Mouse (Mus musculus): ENCODE measurements around the gene Eif2b4.

Gene Eif2b4

DNA sequence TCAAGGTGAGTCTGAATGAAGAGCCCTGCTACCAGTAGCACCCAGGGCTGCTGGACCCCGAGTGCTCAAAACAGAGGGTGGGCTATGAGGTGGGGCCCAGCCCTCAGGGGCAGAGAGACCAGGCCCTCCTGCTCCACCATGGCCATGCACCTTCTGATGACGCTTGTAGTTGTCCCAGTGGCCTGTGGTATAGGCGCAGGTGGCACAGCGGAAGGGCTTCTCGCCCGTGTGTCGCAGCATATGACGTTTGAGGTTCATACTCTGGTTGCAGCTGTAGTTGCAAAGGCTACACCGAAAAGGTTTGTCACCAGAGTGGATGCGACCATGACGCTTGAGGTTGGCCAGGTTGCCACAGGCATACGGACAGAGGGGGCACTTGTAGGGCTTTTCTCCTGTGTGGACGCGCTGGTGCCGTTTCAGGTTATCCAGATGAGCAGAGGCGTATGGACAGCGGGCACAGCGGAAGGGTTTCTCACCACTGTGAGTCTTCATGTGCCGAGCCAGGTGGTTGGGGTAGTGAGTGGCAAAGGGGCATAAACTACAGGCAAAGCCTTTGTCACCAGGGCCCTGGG is 6.2 kb upstream of the Eif2b4 start:
- DNase-seq: peak in 1 of 2 experiments; percentile 21

DNA sequence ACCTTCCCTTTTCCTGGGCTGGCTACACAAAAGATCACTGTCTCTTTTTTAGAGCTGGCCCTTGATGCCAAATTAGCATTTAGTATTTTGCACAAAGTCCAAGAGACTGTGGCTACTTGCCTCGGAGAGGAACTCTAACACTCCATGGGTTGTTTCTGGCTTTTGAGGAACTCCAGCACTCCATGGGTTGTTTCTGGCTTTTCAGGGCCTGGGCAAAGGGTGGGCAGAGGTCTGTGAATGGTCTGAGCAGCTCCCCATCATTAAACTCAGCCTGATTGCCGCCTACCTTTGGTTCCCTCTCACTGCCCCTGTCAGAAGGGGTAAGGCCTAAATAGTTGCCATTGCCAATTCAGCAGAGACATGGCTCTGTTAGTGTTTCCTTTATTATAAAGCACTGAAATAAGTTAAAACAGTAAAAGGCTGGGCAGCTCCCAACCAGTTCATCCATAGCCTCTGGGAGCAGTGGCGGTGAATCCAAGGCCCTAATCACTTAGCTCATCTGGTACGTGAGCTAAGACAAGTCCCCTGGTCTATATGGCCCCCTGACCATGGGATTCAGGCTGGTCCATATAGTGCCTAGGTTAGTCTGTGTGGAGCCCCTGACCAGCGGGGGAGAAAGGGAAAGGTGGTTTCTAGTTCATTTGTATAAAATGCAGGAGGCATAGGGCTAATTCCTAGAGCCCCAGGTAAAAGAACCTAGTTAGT is 5.5 kb upstream of the Eif2b4 start:
- no peak for DNase-seq

DNA sequence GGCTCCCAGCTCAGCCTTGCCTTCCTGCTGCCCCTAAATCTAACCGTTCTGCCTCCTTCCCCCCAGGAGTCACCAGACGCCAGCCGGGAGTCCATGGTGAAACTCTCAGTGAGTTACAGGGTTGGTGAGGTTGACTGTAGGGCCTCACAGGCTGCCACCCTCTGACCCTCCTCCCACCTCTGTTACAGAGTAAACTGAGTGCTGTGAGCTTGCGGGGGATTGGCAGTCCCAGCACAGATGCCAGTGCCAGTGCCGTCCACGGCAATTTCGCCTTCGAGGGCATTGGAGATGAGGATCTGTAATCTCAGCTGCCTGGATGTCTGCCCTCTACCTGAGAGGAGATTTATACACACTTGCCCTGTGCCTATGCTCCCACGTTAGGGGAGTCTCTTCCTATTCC is 4.9 kb upstream of the Eif2b4 start:
- no peak for DNase-seq

DNA sequence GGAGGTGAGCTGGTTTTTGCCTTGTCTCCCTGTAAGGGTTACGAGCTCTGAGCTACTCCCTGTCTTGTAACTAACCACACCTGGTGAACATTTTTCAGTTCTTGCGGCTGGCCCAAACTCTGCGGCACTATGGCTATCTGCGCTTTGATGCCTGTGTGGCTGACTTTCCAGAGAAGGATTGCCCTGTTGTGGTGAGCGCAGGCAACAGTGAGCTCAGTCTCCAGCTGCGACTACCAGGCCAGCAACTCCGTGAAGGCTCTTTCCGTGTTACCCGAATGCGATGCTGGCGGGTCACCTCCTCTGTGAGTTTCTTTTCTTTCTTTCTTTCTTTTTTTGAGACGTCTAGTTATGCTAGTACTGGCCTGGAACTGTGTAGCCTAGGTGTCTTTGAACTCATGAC is 3.8 kb upstream of the Eif2b4 start:
- no peak for DNase-seq

DNA sequence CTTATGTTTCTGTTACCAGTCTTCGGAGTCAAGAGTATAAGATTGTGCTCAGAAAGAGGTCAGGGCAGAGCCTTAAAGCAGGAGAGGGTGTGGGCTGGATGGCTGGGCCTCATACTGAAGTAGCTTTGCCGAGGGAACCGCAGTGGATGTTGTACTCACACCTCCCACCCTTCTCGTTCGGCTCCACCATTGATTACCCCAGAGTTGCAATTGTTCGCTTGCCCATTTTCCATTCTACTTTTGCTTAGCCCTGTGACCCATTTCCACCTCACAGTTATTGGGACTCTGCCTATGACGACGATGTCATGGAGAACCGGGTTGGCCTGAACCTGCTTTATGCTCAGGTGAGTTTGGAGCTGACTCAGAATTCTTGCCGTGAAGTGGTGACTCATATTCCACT is 3.0 kb upstream of the Eif2b4 start:
- no peak for DNase-seq

DNA sequence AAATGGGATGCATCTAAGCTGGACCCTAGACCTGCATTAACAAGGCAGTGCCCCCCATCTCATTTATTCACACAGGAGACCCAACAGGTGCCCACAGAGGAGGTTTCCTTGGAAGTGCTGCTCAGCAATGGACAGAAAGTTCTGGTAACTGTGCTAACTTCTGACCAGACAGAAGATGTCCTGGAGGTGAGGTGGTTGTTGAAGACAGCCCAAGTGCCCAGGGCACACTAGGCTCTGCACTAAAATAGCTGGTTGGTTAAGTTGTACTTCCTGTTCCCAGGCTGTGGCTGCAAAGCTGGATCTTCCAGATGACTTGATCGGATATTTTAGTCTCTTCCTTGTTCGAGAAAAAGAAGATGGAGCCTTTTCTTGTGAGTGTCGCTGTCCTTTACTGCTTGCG is 2.4 kb upstream of the Eif2b4 start:
- no peak for DNase-seq

DNA sequence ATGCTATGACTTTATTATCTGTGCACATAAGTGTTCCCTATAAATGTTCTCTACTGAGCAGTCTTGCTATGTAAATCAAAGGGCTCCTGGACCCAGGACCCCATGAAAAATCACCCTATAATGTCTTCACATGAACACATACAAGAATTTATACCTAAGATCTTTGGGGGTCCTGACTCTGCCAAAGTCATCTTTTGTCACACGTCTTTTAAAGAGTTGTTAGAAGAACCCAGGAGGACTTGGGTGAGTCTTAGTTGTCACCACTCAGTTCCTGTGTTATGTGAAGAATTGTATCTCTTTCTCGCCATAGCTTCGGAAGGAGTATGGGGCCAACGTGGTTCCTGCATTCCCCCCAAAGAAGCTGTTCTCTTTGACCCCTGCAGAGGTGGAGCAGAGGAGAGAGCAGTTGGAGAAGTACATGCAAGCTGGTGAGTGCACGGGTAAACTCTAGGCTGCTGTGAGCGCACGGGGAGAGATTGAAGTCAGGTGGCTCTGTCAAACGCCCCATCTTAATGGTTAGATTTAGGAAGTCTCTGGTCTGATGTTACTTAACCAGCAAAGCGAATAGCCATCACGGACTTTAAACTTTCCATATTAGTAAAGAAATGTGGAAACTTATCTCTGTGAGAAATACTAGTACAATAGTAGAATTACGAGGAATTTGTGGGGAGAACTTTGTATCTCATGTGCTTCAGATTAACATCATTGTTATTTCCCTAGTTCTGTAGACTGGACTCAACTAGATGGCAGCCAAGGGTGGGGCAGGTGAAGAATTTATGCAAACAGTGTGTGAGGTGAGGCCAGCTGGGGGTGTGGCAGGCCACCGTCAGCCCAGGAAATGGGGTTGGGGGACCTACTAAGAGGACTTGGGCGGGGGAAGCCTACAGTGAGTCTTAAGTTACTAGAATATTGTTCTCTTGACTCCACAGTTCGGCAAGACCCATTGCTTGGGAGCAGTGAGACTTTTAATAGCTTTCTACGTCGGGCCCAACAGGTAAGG is 1.6 kb upstream of the Eif2b4 start:
- DNase-seq: no peak

DNA sequence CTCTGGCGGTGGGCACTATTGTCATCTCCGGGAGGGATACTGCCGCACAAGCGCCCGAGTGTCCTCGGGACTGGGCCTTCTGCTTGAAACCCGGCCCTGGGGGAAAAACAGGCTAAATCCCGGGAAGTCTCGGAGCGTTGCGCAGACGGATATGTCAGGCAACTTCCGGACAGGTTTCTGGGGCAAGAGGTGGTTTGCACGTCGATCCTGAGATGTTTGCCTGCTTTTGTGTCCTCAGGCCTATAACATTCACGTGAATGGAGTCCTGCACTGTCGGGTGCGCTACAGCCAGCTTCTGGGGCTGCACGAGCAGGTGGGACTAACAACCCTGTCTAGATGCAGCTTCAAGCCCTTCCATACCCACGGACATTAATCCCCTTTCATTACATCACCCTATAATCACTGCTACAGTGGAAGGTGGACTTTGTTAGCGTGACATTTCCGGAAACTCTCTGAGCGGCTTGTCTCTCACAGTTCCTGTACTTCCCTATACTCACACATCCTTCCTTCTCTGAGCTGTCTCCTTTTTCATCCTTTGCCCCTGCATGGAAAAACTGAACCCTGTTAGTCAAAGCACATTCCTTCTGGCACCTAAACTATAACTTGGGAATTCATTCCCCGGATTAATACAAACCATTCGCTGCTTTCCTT is 526 bp upstream of the Eif2b4 start:
- no peak for DNase-seq

DNA sequence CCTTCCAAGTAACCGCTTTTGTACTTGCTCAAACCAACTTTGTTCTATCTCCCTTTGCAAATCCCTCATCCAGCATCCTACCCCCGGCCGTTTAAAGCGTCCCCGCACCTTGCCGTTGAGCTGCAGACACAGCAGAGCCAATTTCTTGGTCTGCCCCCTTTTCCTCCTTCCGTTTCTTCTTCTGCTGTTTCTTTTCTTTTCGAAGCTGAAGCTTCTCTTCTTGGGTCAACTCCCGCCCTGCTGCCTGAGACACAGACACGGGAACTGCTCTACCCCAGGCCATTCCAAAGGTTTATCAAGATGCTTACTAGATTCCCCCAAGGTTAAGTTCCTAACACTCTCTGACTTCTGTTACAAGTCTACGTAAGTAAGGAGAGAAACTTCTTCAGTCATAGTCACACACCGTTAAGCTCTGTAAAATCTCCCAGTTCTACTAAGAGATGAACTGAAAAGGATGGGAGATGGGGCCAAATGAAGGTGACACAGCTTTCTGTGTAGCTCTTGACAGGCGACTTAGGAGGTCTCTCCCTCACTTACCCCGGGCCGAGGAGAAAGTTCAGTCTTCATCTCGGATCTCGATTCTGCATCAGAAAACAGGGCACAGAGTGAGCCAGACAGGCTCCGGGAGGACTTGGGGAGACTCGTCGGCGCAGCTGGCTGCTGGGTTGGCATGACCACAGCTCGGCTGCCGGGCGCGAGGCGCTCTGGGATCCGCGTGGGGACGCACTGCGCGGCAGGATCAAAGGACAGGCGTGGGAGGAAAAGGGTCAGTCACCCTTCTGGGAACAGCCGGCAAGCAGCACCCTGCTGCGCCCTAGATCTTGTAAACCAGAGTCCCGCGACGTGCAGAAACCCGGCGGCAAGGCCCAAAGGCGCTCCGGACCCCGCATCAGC is 938 bp downstream of the Eif2b4 start:
- no peak for DNase-seq

DNA sequence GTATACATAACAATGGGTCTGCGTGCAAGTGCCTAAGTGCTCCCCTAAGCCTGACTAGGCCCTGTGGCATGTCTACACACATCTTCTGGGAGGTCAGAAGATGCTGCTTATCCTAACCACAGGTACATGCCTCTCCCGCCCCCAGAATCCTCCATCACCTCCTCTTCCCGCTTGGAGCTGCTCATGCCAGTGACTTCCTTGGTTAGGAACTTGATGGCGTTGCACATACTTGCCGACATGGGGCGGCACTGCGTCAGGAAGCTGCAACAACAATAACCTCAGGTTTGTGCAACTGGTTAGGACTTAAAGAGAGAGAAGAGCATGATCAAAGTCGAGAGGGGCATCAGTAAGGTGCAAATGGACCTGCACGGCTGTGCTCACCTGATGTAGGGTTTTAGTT is 3.0 kb downstream of the Eif2b4 start:
- DNase-seq: no peak

DNA sequence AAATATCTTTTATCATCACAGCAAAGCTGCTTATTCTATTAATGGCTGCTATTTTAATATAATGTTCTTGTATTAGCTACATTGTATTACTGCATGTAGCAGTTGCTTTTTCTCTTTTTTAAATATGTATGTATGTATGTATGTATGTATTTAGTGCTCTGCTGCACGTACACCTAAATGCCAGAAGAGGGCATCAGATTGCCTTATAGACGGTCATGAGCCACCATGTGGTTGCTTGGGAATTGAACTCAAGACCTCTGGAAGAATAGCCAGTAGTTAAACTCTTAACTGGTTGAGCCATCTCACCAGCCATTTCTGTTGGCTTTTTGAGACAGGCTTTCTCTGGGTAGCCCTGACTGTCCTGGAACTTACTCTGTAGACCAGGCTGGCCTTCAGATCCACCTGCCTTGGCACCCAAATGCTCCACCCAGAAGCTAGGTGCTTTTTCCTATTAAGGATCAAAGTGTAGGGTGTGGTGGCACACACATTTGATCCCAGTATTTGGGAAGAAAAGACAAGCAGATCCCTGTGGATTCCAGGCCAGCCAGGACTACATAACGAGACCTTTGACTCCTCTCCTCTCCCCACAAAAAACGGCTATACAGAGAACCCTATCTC is 4.9 kb downstream of the Eif2b4 start:
- DNase-seq: no peak

DNA sequence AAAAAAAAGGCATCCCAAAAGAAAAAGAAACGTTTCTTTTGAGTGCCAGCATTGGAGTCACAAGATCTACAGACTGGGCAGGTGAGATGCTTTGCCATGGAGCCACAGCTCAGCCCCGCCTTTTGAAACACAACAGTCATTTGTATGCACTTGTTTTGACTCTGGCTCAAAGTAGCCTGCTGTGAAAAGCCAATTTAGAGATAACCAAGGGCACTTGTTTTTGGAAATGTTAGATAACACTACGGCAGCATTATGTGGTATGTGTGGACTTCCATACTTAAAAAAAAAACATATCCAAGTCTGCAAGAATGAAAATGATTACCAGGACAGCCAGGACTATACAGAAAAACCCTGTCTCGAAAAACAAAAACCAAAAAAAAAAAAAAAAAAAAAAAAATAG is 9.6 kb downstream of the Eif2b4 start:
- no peak for DNase-seq

DNA sequence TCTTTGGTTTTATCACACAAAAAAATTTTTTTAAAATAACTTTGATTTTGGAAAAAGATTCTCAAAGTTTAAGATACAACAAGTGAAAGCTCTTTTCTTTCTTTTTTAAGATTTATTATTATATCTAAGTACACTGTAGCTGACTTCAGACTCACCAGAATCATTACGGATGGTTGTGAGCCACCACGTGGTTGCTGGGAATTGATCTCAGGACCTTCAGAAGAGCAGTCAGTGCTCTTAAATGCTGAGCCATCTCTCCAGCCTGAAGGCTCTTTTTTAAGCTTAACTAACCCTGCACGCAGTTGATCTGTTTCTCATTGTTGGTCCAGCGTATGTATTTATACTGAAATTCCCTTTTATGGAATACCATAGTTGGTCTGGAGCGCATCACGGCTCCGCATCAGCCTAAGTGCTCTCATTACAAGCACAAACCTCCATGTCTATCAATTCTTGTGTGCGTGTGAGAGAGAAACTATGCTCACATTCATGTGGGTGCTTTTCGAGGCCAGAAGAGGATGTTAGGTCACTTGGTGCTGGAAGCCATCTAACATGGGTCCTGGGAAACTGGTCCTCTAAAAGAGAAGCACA is 12.0 kb downstream of the Eif2b4 start:
- DNase-seq: no peak

DNA sequence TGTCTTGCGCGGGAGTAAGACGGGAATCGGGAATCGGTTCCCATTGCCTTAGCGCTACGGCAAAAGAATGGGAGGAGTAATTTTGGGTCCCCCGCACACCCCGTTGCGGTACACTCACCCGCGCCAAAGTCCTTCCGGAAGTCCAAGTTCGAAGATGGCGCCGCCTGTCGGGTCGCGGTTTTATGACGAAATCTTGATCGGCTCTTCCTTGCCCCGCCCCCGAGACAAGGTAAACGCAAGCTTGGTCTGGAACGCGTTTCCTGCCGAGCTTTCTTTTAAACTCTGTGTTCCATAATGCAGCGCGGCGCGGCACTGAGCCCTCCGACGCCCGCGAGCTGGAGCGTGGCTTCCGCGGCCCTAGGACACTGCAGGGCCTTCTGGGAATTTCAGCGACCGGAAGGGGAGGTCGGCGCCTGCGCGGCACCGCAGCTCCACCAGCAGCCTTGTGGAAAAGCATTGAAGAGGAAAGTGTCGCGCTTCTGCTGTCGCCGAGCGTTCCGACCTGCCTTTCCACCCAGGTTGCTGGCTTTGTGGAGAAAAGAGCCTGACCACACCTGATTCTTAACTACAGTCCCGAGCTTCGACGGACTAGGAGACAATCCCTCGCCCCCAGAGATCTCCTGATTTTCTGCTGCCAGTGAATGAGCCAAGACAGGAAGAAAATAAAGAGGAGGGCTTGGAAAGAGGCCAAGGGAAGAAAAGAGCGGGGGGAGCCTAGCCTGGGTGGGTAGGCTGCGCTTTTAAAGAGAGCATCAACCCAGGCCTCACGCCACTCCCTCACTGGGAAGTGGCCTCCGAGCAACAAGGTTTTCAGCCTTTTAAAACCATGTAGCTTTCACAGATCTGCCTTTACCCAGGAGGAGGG is 13.2 kb downstream of the Eif2b4 start, which contains the start of the genes Gm29609 and Gtf3c2:
Gene Gm29609 (minus strand): TSS at position 146 of the 865 bp plus-strand sequence.
Gene Gtf3c2 (minus strand): TSS at position 379 of the 865 bp plus-strand sequence.
- peak; percentile 97 for DNase-seq

DNA sequence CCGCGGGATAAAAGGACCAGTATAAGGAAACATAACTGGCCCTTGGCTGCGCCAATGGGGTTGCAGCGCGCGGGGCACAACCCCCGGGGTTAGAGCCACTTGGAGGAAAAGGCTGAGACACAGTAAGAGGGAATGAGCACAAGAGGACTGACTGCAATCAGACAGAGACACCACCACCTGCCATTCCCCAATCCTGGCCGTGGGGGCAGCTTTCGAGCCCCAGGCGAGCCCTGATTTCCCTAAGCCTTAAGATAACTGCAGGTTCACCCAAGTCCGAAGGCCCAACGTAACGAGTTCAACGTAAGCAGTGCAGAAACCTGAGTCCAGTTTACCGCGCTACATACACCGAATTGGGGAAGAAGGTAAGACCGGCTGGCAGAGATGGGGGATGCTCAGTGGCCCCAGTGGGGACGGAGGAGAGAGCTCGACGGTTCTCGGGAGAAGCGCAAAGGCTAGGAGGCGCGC is 13.9 kb downstream of the Eif2b4 start:
- DNase-seq: no peak

DNA sequence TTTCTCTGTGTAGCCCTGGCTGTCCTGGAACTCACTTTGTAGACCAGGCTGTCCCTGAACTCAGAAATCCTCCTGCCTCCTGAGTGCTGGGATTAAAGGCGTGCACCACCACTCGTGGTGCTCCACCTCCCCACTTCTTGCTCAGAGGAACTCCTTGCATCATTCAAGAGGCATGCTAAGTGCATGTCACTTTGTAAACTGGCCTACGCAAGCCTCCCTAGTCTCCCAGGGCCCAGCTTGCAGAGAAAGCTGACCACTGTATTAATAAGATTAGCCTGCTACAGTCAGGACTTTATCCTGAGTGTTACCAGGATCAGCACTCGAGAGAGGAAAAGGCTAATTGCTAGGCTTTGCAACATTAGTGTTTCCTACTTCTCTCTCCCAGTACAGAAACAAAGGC is 24.6 kb downstream of the Eif2b4 start:
- DNase-seq: no peak

DNA sequence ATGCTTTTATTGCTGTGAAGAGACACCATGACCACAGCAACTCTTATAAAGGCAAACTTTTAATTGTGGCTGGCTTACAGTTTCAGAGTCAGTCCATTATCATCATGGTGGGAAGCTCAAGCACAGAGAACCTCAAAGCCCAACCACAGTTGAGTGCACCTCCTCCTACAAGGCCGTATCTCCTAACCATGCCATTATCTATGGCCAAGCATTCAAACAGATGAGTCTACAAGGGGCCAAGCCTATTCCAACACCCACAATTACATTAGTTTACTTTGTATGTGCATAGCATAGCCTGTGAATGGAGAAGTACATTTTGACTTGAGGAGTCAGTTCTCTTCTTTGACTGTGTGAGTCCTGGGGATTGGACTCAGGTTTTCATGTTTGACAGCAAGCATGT is 28.4 kb downstream of the Eif2b4 start:
- no peak for DNase-seq

DNA sequence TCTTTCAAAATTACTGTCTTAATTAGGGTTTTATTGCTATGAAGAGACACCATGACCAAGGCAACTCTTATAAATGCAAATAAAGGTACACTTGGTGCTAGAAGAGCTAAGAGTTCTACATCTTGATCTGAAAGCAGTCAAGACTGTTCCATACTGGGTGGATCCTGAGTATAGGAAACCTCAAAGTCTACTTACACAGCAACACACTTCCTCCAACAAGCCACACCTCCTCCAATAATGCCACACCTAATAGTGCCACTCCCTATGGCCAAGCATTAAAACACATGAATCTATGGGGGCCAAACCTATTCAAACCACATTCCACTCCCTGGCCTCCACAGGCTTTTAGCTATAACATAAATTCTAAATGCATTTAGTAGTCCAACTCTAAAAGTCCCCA is 30.8 kb downstream of the Eif2b4 start:
- no peak for DNase-seq

DNA sequence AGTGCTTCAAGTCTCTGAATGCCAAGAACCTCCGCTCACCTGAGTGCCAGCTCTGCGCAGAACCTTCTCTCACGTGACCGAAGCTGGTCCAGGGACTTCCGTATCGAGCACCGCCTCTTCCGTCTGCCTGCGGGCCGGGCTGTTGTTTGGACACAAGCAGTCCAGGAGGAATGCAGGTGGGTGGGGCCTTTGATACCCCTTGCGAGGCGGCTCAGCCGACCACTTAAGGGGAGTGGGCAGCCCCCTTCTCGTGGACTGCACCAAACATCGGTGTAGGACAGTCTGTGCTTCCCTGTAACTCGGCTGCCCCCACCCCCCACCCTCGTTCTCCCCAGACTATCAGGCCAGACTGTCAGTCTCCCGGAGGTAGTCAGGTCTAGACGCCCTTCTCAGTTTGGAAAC is 39.1 kb downstream of the Eif2b4 start, which contains the start of gene Mpv17:
Gene Mpv17 (minus strand): TSS at position 100 of the 402 bp plus-strand sequence.
- DNase-seq: peak; percentile 83 to 89
